Comparison of ENCODE assay signal across 20 mouse cellular contexts in genomic region chr8:92231326-92232225, GRCm38 (mm10).
DNase-seq lines count a peak whose midpoint lies in the region; ATAC-seq and TF ChIP-seq lines count a peak whose summit lies in the region.
"Had no signal": no experiment of that assay in that cellular context is flagged by ENCODE, and none has a peak within 500 bp of the region (broad histone marks: within the 10 kb centered on the region; RNA-seq: fewer than 3 reads in every experiment).

No protein-coding gene starts in this region.

- H3K9me3 ChIP-seq in forebrain, embryonic 13.5 days (replicated peaks): no peaks in the 10 kb centered on the region
- no peaks in the 10 kb centered on the region for H3K9me3 ChIP-seq in forebrain, embryonic 10.5 days
- H3K9me3 ChIP-seq in forebrain, postnatal 0 days (ENCODE audit: low read length): no peaks in the 10 kb centered on the region
- no peaks in the 10 kb centered on the region for H3K9me3 ChIP-seq in hindbrain, embryonic 16.5 days (ENCODE audit: control insufficient read depth, low read length)
- H3K9me3 ChIP-seq in midbrain, postnatal 0 days (ENCODE audit: low read length): no peaks in the 10 kb centered on the region
- H3K9me3 ChIP-seq: heart, embryonic 10.5 days had no signal

- peaks cover 9% of the 10 kb centered on the region for H3K4me1 ChIP-seq in forebrain, embryonic 13.5 days
- peaks cover 6% of the 10 kb centered on the region for H3K4me1 ChIP-seq in forebrain, embryonic 10.5 days
- H3K4me1 ChIP-seq in forebrain, postnatal 0 days (ENCODE audit: insufficient read depth): no peaks in the 10 kb centered on the region
- H3K4me1 ChIP-seq in hindbrain, embryonic 16.5 days (ENCODE audit: control insufficient read depth, insufficient read depth, low read depth, low read length): peaks cover 4% of the 10 kb centered on the region
- no peaks in the 10 kb centered on the region for H3K4me1 ChIP-seq in midbrain, postnatal 0 days (ENCODE audit: insufficient read depth, low read length)
- H3K4me1 ChIP-seq: heart, embryonic 10.5 days had no signal

- WGBS in forebrain, embryonic 13.5 days: 44% methylated on average over 23 of the region's 23 CpGs
- 82% methylated on average over 23 of the region's 23 CpGs for WGBS in forebrain, embryonic 10.5 days
- WGBS in forebrain, postnatal 0 days: 30% methylated on average over 23 of the region's 23 CpGs
- WGBS in hindbrain, embryonic 16.5 days: 33% methylated on average over 23 of the region's 23 CpGs
- 40% methylated on average over 23 of the region's 23 CpGs for WGBS in midbrain, postnatal 0 days

- no peaks in the 10 kb centered on the region for H3K36me3 ChIP-seq in forebrain, embryonic 13.5 days (ENCODE audit: poor library complexity, severe bottlenecking)
- no peaks in the 10 kb centered on the region for H3K36me3 ChIP-seq in forebrain, embryonic 10.5 days (replicated peaks)
- no peaks in the 10 kb centered on the region for H3K36me3 ChIP-seq in forebrain, postnatal 0 days (ENCODE audit: insufficient read depth)
- no peaks in the 10 kb centered on the region for H3K36me3 ChIP-seq in hindbrain, embryonic 16.5 days (ENCODE audit: control insufficient read depth, insufficient read depth, low read length)
- H3K36me3 ChIP-seq in midbrain, postnatal 0 days (ENCODE audit: insufficient read depth, low read length): no peaks in the 10 kb centered on the region
- H3K36me3 ChIP-seq: heart, embryonic 10.5 days had no signal

- H3K4me2 ChIP-seq in forebrain, embryonic 13.5 days: peak overlapping the region; percentile 15
- peak overlapping the region; percentile 20; the same call in 1 of the 2 replicates for H3K4me2 ChIP-seq in forebrain, postnatal 0 days (ENCODE audit: low read depth)
- H3K4me2 ChIP-seq in hindbrain, embryonic 16.5 days (ENCODE audit: low read length): peak overlapping the region; percentile 37
- H3K4me2 ChIP-seq in midbrain, postnatal 0 days (ENCODE audit: low read depth, low read length, poor library complexity, severe bottlenecking): 0 out of 2 replicates have a peak overlapping the region, but pooled peaks have one; percentile 7

- peaks cover 3% of the 10 kb centered on the region; the same call in 1 of the 2 replicates for H3K27me3 ChIP-seq in forebrain, embryonic 13.5 days
- H3K27me3 ChIP-seq in forebrain, embryonic 10.5 days (ENCODE audit: poor library complexity, severe bottlenecking): no peaks in the 10 kb centered on the region
- H3K27me3 ChIP-seq in forebrain, postnatal 0 days (ENCODE audit: insufficient read depth, low read length): no peaks in the 10 kb centered on the region
- no peaks in the 10 kb centered on the region for H3K27me3 ChIP-seq in hindbrain, embryonic 16.5 days (replicated peaks; ENCODE audit: control insufficient read depth, insufficient read depth, low read length)
- H3K27me3 ChIP-seq in midbrain, postnatal 0 days (ENCODE audit: insufficient read depth, low read length): no peaks in the 10 kb centered on the region
- H3K27me3 ChIP-seq: CH12.LX had no signal

- no peak overlapping the region for H3K27ac ChIP-seq in forebrain, embryonic 13.5 days
- no peak overlapping the region for H3K27ac ChIP-seq in forebrain, embryonic 10.5 days
- no peak overlapping the region for H3K27ac ChIP-seq in forebrain, postnatal 0 days (ENCODE audit: low read depth, low read length)
- H3K27ac ChIP-seq in hindbrain, embryonic 16.5 days (ENCODE audit: low read depth, low read length): no peak overlapping the region
- H3K27ac ChIP-seq in midbrain, postnatal 0 days (ENCODE audit: low read depth, low read length): no peak overlapping the region
- H3K27ac ChIP-seq: heart, embryonic 10.5 days had no signal

- H3K4me3 ChIP-seq in forebrain, embryonic 13.5 days: no peak overlapping the region
- no peak overlapping the region for H3K4me3 ChIP-seq in forebrain, embryonic 10.5 days
- no peak overlapping the region for H3K4me3 ChIP-seq in forebrain, postnatal 0 days (ENCODE audit: low read depth, low read length)
- no peak overlapping the region for H3K4me3 ChIP-seq in hindbrain, embryonic 16.5 days (ENCODE audit: low read length)
- H3K4me3 ChIP-seq in midbrain, postnatal 0 days (ENCODE audit: low read depth, low read length): no peak overlapping the region
- H3K4me3 ChIP-seq: heart, embryonic 10.5 days had no signal

- H3K9ac ChIP-seq in forebrain, embryonic 13.5 days: no peak overlapping the region
- H3K9ac ChIP-seq in forebrain, postnatal 0 days: no peak overlapping the region
- no peak overlapping the region for H3K9ac ChIP-seq in hindbrain, embryonic 16.5 days (ENCODE audit: low read depth, low read length)
- no peak overlapping the region for H3K9ac ChIP-seq in midbrain, postnatal 0 days (replicated peaks; ENCODE audit: low read length, poor library complexity, severe bottlenecking)

- ATAC-seq in forebrain, embryonic 13.5 days: no peak
- ATAC-seq in forebrain, postnatal 0 days: 0 out of 2 replicates have a peak, but pooled peaks have one; percentile 12
- no peak for ATAC-seq in hindbrain, embryonic 16.5 days
- ATAC-seq in midbrain, postnatal 0 days (ENCODE audit: low FRiP score): no peak
- ATAC-seq: inflammation-experienced regulatory T-cells, adult 6 months had no signal

- TF ChIP-seq CTCF in forebrain, postnatal 0 days (IDR thresholded peaks at IDR 0.05; ENCODE audit: low read depth): no peak
- TF ChIP-seq CTCF in midbrain, postnatal 0 days (IDR thresholded peaks at IDR 0.05): no peak

- no peak for DNase-seq in forebrain, embryonic 10.5 days (ENCODE audit: extremely low spot score, low spot score)
- peak; percentile 41 for DNase-seq in forebrain, postnatal 0 days
- no peak for DNase-seq in midbrain, postnatal 0 days (ENCODE audit: low spot score)
- DNase-seq in right cerebral cortex, postnatal 36 days (ENCODE audit: low spot score in 2 of 2): no peak
- no peak for DNase-seq in frontal cortex, adult 2 months (ENCODE audit: extremely low spot score in 1 of 2, low spot score in 1 of 2)
- DNase-seq in heart, adult 11 months: no peak
- DNase-seq: cerebellum, adult 11-12 months; cerebellum, postnatal 36 days; gastrocnemius, postnatal 25 days; heart, postnatal 10 days; kidney, adult 8-10 months; kidney, postnatal 25 days; lung, adult 18-20 months; retina, postnatal 1 day; thymus, adult 18-20 months had no signal
